Mouse (Mus musculus) embryonic fibroblast, embryonic 13.5 days (primary cell): ENCODE measurements at regions not wholly inside any gene's neighbourhood (a gene's known extent, or its start where the extent isn't known, plus 50 kb on each side); places are given as distances from the start of the nearest gene placed in this dataset.

Source experiments
- CTCF ChIP-seq: IDR thresholded peaks from 2 replicates; pipeline ENCODE4 v1.5.1; 2011; ENCODE audit warnings: mild to moderate bottlenecking, control low read depth, low read length, moderate library complexity, borderline replicate concordance; ENCODE audit not compliant: insufficient read depth
- POLR2A ChIP-seq: IDR thresholded peaks from 2 replicates; pipeline ENCODE4 v1.6.1; 2011; ENCODE audit warnings: low read depth, mild to moderate bottlenecking, control low read depth, low read length, moderate library complexity

DNA sequence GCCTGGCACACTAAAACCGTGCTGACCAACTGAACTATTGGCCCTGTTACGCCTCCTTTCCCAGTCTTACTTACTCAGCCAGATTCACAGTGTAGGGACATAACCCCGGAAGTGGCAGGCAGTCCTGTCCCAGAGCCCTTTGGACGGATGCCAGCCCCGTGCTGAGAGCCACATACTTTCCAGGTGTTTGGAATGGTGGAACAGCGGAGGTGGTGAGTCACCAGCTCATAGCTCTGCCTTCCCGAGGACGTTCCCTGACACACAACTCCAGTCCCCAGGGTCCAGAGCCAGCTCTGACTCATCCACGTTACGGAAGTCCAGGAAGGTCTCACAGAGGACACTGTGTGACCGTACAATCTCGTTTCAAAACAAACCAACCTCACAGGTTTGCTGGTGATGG is 61.2 kb upstream of the Zfp217 start:
- TF ChIP-seq CTCF (no peak), POLR2A (no peak)
